Mouse (Mus musculus): ENCODE measurements around the gene Olfr1208. TPM values are rescaled to one million over a fixed set of nuclear protein-coding genes. Genes with fewer than 3 reads are reported as not detected.

Olfr1208 gene
- not detected in 2 replicates for polyA plus RNA-seq (2015; fragmentation: Nextera tagmentation; extraction: Ambion mirVana)

- Histone ChIP-seq H3K27ac (ENCODE audit: low read length) (no peak within 1 kb of the TSS), H3K4me1 (ENCODE audit: control insufficient read depth, insufficient read depth, low read length) (no peaks in the 10 kb centered on the region), H3K9me3 (ENCODE audit: control insufficient read depth, low read length) (no peaks in the 10 kb centered on the region), H3K4me2 (ENCODE audit: low read depth, low read length) (no peak within 1 kb of the TSS), H3K9ac (ENCODE audit: low read depth, low read length) (no peak within 1 kb of the TSS), H3K27me3 (replicated peaks; ENCODE audit: control insufficient read depth, insufficient read depth, low read length) (no peaks in the 10 kb centered on the region), H3K4me3 (ENCODE audit: low read length) (no peak within 1 kb of the TSS), H3K36me3 (ENCODE audit: control insufficient read depth, insufficient read depth, low read length) (no peaks in the 10 kb centered on the region)
- ATAC-seq, result no peak
Observed at GRCm38 (mm10) chr2:88902211-88902610, at the start of gene Olfr1208. Olfr1208 (minus strand) TSS chr2:88902311.

- H3K9me3 ChIP-seq (ENCODE audit: control insufficient read depth, low read length), result no peaks in the 10 kb centered on the region
- no peaks in the 10 kb centered on the region for H3K27me3 ChIP-seq (replicated peaks; ENCODE audit: control insufficient read depth, insufficient read depth, low read length)
- no peaks in the 10 kb centered on the region for H3K36me3 ChIP-seq (ENCODE audit: control insufficient read depth, insufficient read depth, low read length)
- H3K4me1 ChIP-seq (ENCODE audit: control insufficient read depth, insufficient read depth, low read length), result no peaks in the 10 kb centered on the region
- WGBS, result 94% methylated on average over 1 of the region's 1 CpGs
- H3K4me3 ChIP-seq (ENCODE audit: low read length), result no peak within 1 kb of the TSS
- no peak within 1 kb of the TSS for H3K4me2 ChIP-seq (ENCODE audit: low read depth, low read length)
- H3K9ac ChIP-seq (ENCODE audit: low read depth, low read length), result no peak within 1 kb of the TSS
- no peak within 1 kb of the TSS for H3K27ac ChIP-seq (ENCODE audit: low read length)
- ATAC-seq, result no peak
Observed at GRCm38 (mm10) chr2:88938011-88938410, 35.9 kb upstream of the Olfr1208 start, which contains the start of gene Olfr1211. Olfr1211 (minus strand) TSS chr2:88938111.

- Histone ChIP-seq H3K4me2 (ENCODE audit: low read depth, low read length) (no peak within 1 kb of the TSS), H3K27ac (ENCODE audit: low read length) (no peak within 1 kb of the TSS), H3K27me3 (replicated peaks; ENCODE audit: control insufficient read depth, insufficient read depth, low read length) (no peaks in the 10 kb centered on the region), H3K9ac (ENCODE audit: low read depth, low read length) (no peak within 1 kb of the TSS), H3K4me1 (ENCODE audit: control insufficient read depth, insufficient read depth, low read length) (no peaks in the 10 kb centered on the region), H3K36me3 (ENCODE audit: control insufficient read depth, insufficient read depth, low read length) (no peaks in the 10 kb centered on the region), H3K9me3 (ENCODE audit: control insufficient read depth, low read length) (no peaks in the 10 kb centered on the region), H3K4me3 (ENCODE audit: low read length) (no peak within 1 kb of the TSS)
- WGBS, result 90% methylated on average over 3 of the region's 3 CpGs
- no peak for ATAC-seq
Observed at GRCm38 (mm10) chr2:88915057-88915456, 12.9 kb upstream of the Olfr1208 start, which contains the start of gene Olfr1209. Olfr1209 (minus strand) TSS chr2:88915157.

DNA sequence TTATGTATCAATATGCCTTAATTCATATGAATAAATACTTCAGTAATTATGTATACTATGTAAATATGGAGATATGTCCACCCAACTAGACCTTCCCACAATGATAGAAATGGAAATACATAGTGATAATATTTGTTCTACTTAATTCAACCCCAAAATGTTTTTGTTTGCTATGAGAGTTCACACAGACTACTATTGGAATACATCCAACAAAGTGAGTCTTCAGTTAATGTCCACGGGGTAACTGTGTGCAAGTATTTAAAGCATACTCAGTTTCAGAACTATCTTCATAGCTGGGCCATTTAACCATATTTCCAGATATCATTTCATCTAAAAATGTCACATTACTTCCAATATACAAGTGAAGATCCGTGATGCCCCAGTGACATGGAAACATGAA is 39.2 kb downstream of the Olfr1208 start, which contains the start of gene Olfr1206:
Olfr1206 (plus strand) TSS at position 301 of the 400 bp plus-strand sequence.
- Histone ChIP-seq H3K9ac (ENCODE audit: low read depth, low read length) (no peak within 1 kb of the TSS), H3K27ac (ENCODE audit: low read length) (no peak within 1 kb of the TSS), H3K4me1 (ENCODE audit: control insufficient read depth, insufficient read depth, low read length) (no peaks in the 10 kb centered on the region), H3K9me3 (ENCODE audit: control insufficient read depth, low read length) (no peaks in the 10 kb centered on the region), H3K4me2 (ENCODE audit: low read depth, low read length) (no peak within 1 kb of the TSS), H3K4me3 (ENCODE audit: low read length) (no peak within 1 kb of the TSS), H3K27me3 (replicated peaks; ENCODE audit: control insufficient read depth, insufficient read depth, low read length) (no peaks in the 10 kb centered on the region), H3K36me3 (ENCODE audit: control insufficient read depth, insufficient read depth, low read length) (no peaks in the 10 kb centered on the region)
- ATAC-seq, result no peak
- 81% methylated on average over 2 of the region's 2 CpGs for WGBS

- Histone ChIP-seq H3K4me2 (ENCODE audit: low read depth, low read length) (no peak within 1 kb of the TSS), H3K9me3 (ENCODE audit: control insufficient read depth, low read length) (no peaks in the 10 kb centered on the region), H3K4me1 (ENCODE audit: control insufficient read depth, insufficient read depth, low read length) (no peaks in the 10 kb centered on the region), H3K27ac (ENCODE audit: low read length) (no peak within 1 kb of the TSS), H3K4me3 (ENCODE audit: low read length) (no peak within 1 kb of the TSS), H3K36me3 (ENCODE audit: control insufficient read depth, insufficient read depth, low read length) (no peaks in the 10 kb centered on the region), H3K9ac (ENCODE audit: low read depth, low read length) (no peak within 1 kb of the TSS), H3K27me3 (replicated peaks; ENCODE audit: control insufficient read depth, insufficient read depth, low read length) (no peaks in the 10 kb centered on the region)
- 85% methylated on average over 1 of the region's 1 CpGs for WGBS
- no peak for ATAC-seq
Observed at GRCm38 (mm10) chr2:88848992-88849391, 53.1 kb downstream of the Olfr1208 start, which contains the start of gene Olfr1204. Olfr1204 (plus strand) TSS chr2:88849292.

Other genes starting within 250 kb of the Olfr1208 start
- gene Olfr1193, start 226.7 kb downstream of the Olfr1208 start, polyA plus RNA-seq (2015; fragmentation: Nextera tagmentation; extraction: Ambion mirVana), result not detected in 2 replicates
- gene Olfr1195, start 213.1 kb downstream of the Olfr1208 start, polyA plus RNA-seq (2015; fragmentation: Nextera tagmentation; extraction: Ambion mirVana), result not detected in 2 replicates
- not detected in 2 replicates for gene Olfr1196, start 197.7 kb downstream of the Olfr1208 start, polyA plus RNA-seq (2015; fragmentation: Nextera tagmentation; extraction: Ambion mirVana)
- not detected in 2 replicates for gene Olfr1197, start 169.9 kb downstream of the Olfr1208 start, polyA plus RNA-seq (2015; fragmentation: Nextera tagmentation; extraction: Ambion mirVana)
- not detected in 2 replicates for gene Olfr1198, start 150.9 kb downstream of the Olfr1208 start, polyA plus RNA-seq (2015; fragmentation: Nextera tagmentation; extraction: Ambion mirVana)
- not detected in 2 replicates for gene Olfr1199, start 141.8 kb downstream of the Olfr1208 start, polyA plus RNA-seq (2015; fragmentation: Nextera tagmentation; extraction: Ambion mirVana)
- not detected in 2 replicates for gene Olfr1200, start 131.8 kb downstream of the Olfr1208 start, polyA plus RNA-seq (2015; fragmentation: Nextera tagmentation; extraction: Ambion mirVana)
- not detected in 2 replicates for gene Olfr1201, start 109.3 kb downstream of the Olfr1208 start, polyA plus RNA-seq (2015; fragmentation: Nextera tagmentation; extraction: Ambion mirVana)
- not detected in 2 replicates for gene Olfr1202, start 87.8 kb downstream of the Olfr1208 start, polyA plus RNA-seq (2015; fragmentation: Nextera tagmentation; extraction: Ambion mirVana)
- gene Olfr1205, start 72.6 kb downstream of the Olfr1208 start, polyA plus RNA-seq (2015; fragmentation: Nextera tagmentation; extraction: Ambion mirVana), result not detected in 2 replicates
- not detected in 2 replicates for gene Olfr1204, start 53.0 kb downstream of the Olfr1208 start, polyA plus RNA-seq (2015; fragmentation: Nextera tagmentation; extraction: Ambion mirVana)
- gene Olfr1206, start 39.1 kb downstream of the Olfr1208 start, polyA plus RNA-seq (2015; fragmentation: Nextera tagmentation; extraction: Ambion mirVana), result not detected in 2 replicates
- gene Olfr1209, start 12.8 kb upstream of the Olfr1208 start, polyA plus RNA-seq (2015; fragmentation: Nextera tagmentation; extraction: Ambion mirVana), result not detected in 2 replicates
- gene Olfr1211, start 35.8 kb upstream of the Olfr1208 start, polyA plus RNA-seq (2015; fragmentation: Nextera tagmentation; extraction: Ambion mirVana), result not detected in 2 replicates
- not detected in 2 replicates for gene Olfr1212, start 51.7 kb upstream of the Olfr1208 start, polyA plus RNA-seq (2015; fragmentation: Nextera tagmentation; extraction: Ambion mirVana)
- gene Gm13762, start 78.0 kb upstream of the Olfr1208 start, polyA plus RNA-seq (2015; fragmentation: Nextera tagmentation; extraction: Ambion mirVana), result not detected in 2 replicates
- not detected in 2 replicates for gene Olfr1214, start 90.3 kb upstream of the Olfr1208 start, polyA plus RNA-seq (2015; fragmentation: Nextera tagmentation; extraction: Ambion mirVana)
- not detected in 2 replicates for gene Olfr1215, start 104.7 kb upstream of the Olfr1208 start, polyA plus RNA-seq (2015; fragmentation: Nextera tagmentation; extraction: Ambion mirVana)
- not detected in 2 replicates for gene Olfr1216, start 116.0 kb upstream of the Olfr1208 start, polyA plus RNA-seq (2015; fragmentation: Nextera tagmentation; extraction: Ambion mirVana)
- gene Olfr1217, start 129.8 kb upstream of the Olfr1208 start, polyA plus RNA-seq (2015; fragmentation: Nextera tagmentation; extraction: Ambion mirVana), result not detected in 2 replicates
- gene Olfr1218, start 158.9 kb upstream of the Olfr1208 start, polyA plus RNA-seq (2015; fragmentation: Nextera tagmentation; extraction: Ambion mirVana), result not detected in 2 replicates
- not detected in 2 replicates for gene Olfr1219, start 181.2 kb upstream of the Olfr1208 start, polyA plus RNA-seq (2015; fragmentation: Nextera tagmentation; extraction: Ambion mirVana)
- not detected in 2 replicates for gene Olfr1220, start 204.5 kb upstream of the Olfr1208 start, polyA plus RNA-seq (2015; fragmentation: Nextera tagmentation; extraction: Ambion mirVana)
- not detected in 2 replicates for gene Olfr1221, start 215.0 kb upstream of the Olfr1208 start, polyA plus RNA-seq (2015; fragmentation: Nextera tagmentation; extraction: Ambion mirVana)
- gene Olfr1222, start 230.7 kb upstream of the Olfr1208 start, polyA plus RNA-seq (2015; fragmentation: Nextera tagmentation; extraction: Ambion mirVana), result not detected in 2 replicates
- not detected in 2 replicates for gene Olfr1223, start 249.2 kb upstream of the Olfr1208 start, polyA plus RNA-seq (2015; fragmentation: Nextera tagmentation; extraction: Ambion mirVana)